28 mouse cellular contexts compared by ENCODE assay signal in the genomic region with DNA sequence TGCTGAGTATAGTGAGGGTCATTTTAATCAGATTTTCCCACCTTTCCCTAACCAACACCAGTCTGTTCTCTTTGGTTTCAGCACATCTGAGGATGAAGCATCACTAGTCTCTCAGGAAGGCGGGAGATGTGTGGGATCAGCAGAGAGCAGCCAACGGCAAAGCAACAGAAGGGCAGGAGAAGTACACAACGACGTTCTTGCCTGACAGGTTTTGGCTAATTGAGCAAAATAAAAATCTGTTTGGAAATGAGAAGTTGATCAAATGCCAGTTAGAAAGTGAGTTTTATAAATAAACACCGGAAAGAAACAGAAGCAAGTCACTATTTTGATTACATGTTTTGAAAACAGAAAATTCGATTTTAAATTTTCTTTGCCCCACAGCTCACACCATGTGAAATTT.
"Had no signal": no experiment of that assay in that cellular context is flagged by ENCODE, and none has a peak within 500 bp of the region (broad histone marks: within the 10 kb centered on the region; RNA-seq: fewer than 3 reads in every experiment).

No protein-coding gene starts in this region.

- ATAC-seq: hindbrain, embryonic 16.5 days; inflammation-experienced regulatory T-cells, adult 6 months; intestine, embryonic 16.5 days had no signal

- H3K4me2 ChIP-seq: heart, embryonic 12.5 days; hindbrain, embryonic 12.5 days; hindbrain, embryonic 14.5 days; kidney, embryonic 15.5 days; limb, embryonic 13.5 days; limb, embryonic 15.5 days; liver, embryonic 11.5 days; liver, embryonic 13.5 days; liver, embryonic 15.5 days had no signal

- DNase-seq: gastrocnemius, adult 2 months; gastrocnemius, postnatal 10 days; gastrocnemius, postnatal 25 days; heart, adult 18-20 months; heart, postnatal 10 days; heart, postnatal 4 days; kidney, adult 11 months; kidney, adult 2 months; kidney, adult 9 months; kidney, postnatal 14 days; kidney, postnatal 36 days; layer of hippocampus, postnatal 36 days; left cerebral cortex, postnatal 4 days; liver, embryonic 13.5 days had no signal

- H3K36me3 ChIP-seq: heart, embryonic 10.5 days; heart, embryonic 12.5 days; hindbrain, embryonic 10.5 days; hindbrain, embryonic 12.5 days; kidney, embryonic 15.5 days; limb, embryonic 13.5 days; limb, embryonic 15.5 days; liver, embryonic 13.5 days; liver, embryonic 15.5 days had no signal

- H3K4me1 ChIP-seq: limb, embryonic 15.5 days; liver, embryonic 15.5 days had no signal

- H3K9me3 ChIP-seq: heart, embryonic 10.5 days; heart, embryonic 12.5 days; hindbrain, embryonic 10.5 days; kidney, embryonic 15.5 days; limb, embryonic 15.5 days; liver, embryonic 13.5 days; liver, embryonic 15.5 days had no signal

- H3K4me3 ChIP-seq: gastrocnemius, adult 2 months; heart, embryonic 10.5 days; heart, embryonic 12.5 days; hindbrain, embryonic 10.5 days; hindbrain, embryonic 12.5 days; kidney, embryonic 15.5 days; limb, embryonic 13.5 days; limb, embryonic 15.5 days; liver, embryonic 13.5 days; liver, embryonic 15.5 days had no signal

- H3K27ac ChIP-seq: gastrocnemius, adult 2 months; heart, embryonic 10.5 days; hindbrain, embryonic 10.5 days; hindbrain, embryonic 12.5 days; hindbrain, embryonic 14.5 days; kidney, embryonic 15.5 days; kidney, postnatal 0 days; limb, embryonic 13.5 days; limb, embryonic 15.5 days; liver, embryonic 13.5 days; liver, embryonic 15.5 days had no signal

- H3K27me3 ChIP-seq: heart, embryonic 12.5 days; kidney, embryonic 15.5 days; limb, embryonic 15.5 days; liver, embryonic 13.5 days; liver, embryonic 15.5 days had no signal

- H3K9ac ChIP-seq: heart, embryonic 12.5 days; hindbrain, embryonic 12.5 days; hindbrain, embryonic 14.5 days; kidney, embryonic 15.5 days; limb, embryonic 13.5 days; limb, embryonic 15.5 days; liver, embryonic 13.5 days; liver, embryonic 15.5 days had no signal
